Mouse (Mus musculus) spleen, adult 18-20 months (tissue): Measurements from ENCODE around the gene Cdhr2.

Experiments
- DNase-seq, 2 experiments: peaks; one replicate each; pipeline ENCODE4 v3.0.0; 2022; ENCODE audit warnings: mixed read lengths in 2 of 2

Gene Cdhr2

DNA sequence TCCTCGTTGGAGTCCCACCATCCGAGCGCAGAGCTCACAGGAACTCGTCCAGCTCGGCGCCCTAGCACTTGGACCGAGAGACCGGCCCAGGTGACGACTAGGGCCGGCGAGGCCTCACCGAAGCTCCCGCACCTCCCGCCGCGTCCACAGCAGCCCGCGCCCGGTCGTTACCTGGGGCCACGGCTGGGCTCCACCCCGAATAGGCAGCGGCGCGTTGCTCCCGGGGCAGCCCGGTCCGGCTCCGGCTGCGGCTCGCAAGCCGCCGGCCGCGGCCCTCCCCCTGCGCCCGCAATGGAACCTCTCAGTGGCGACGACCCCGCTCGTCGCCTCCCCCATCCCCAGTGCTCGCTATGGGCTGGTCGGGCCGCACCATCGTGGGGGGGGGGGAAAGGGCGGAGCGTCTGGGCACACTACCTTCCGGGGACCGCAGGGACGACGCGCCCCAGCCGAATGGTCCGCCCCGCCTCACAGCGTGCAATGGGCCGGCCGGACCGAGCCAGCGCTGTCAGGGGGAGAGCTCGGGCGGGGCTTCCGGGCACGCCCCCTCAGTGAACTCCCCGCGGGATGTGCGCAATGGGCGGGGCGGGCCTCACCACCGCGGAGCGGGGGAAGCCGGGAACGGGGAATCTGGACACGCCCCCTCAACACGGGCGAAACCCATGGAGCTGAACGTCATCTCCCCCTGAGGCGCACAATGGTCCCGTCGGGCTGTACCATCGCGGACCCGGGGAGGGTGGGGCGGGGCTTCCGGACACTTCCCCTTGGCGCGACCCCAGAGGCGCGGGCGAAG, 7.5 kb upstream of the Cdhr2 start, which contains the start of gene Rnf44:
Gene Rnf44, minus strand, starts transcription at position 350 of the 790 bp plus-strand sequence.
- peak; percentile 98 to 99 for DNase-seq

DNA sequence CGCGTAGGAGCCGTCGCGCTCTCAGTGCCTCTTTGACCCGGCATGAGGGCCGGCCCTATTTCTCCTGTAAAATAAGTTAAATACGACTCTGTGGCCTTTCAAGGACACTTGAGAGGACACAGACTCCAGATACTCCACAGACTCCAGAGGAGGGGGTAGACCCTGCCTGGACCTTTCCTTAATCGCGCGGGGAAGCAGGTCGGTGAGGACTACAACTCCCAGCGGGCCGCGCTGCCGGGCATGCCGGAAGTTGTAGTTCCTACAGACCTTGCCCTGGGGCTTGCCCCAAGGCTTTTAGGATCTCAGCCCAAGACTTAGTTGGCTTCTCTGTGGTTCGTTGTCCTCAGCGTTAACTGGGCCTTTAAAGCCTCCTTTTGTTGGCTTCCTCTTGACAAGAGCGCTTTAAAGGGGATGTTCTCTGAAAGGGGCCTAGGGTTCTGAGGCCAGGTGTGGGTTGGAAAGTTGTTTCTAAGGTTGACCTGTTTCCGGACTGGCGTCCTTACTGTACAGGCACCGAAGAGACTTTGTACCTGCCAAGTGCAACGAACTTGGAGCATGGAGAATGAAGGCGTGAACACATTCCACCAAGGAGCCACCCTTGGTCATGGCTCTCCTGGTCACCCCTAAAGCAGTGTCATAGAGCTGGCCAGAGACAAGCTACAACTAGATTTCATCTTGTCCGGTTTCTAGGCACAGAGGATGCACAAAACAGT, 6.8 kb upstream of the Cdhr2 start:
- DNase-seq: peak; percentile 85 to 89

DNA sequence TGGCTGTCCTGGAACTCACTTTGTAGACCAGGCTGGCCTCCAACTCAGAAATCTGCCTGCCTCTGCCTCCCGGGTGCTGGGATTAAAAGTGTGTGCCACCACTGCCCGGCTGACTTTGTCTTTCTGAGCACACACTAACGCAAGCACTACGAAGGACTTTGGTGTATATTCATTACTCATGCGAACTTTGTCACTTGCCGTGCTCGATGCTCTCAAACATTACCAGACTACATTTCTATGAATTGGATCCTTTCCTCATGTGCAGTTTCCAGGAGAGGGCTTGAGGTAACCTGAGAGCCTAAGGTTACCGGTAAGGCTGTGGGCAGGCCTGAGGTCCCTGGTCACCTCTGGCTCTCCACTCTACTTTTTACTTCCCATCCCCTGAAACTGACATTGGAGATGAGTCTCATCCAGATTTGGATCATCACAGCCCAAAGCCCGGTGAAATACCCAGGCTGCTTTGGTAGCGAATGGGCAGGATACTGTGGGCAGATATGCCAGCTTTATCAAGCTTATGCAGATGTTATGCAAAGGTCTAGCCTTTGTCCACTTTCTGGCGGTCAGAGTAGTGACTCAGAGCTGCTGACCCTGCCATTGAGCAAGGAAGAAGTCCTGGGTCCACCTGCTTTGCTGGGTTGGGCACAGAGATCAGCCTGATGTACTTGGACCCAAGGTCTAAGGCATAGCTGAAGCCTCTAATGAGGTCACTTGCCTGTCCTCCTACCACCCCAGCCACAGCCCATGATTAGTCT, 5.6 kb upstream of the Cdhr2 start:
- DNase-seq: no peak

DNA sequence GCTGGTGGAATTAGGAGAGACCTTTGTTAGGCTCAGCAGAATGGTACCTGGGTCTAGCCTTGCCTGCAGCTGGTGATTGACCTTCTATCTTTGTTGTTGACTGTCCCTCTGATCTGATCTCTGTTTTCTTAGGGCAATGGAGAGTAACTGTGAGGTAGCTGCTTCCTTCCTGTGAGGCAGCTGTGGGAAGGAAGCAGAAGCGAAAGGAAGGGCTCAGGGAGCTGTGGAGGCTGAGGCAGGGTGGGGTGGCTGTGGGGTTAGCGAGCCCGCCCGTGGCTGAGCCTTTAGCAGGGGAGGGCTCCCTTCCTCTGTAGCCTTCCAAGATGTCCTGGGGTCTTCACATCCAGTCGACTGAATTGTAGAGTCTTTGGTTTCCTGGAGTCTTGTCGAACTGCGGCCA, 1.2 kb downstream of the Cdhr2 start:
- no peak for DNase-seq

DNA sequence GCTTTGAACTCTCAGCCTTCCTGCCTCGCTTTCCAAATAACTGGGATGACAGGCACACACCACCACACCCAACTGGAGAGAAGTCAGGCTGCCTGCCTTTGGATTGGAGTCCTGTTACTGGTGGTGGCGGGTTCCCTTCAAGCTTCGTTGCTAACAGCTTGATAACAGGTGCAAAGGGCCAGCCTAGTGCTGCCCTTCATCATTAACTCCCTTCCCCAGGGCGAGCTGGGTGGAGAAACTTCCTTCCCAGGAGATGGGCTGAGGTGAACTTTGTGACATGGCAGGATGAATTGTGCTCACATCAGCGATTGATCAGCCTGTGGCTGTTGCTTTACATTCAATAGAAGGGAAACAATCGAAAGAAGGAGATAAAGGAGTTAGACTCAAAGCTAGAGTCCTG, 3.6 kb downstream of the Cdhr2 start:
- no peak for DNase-seq

DNA sequence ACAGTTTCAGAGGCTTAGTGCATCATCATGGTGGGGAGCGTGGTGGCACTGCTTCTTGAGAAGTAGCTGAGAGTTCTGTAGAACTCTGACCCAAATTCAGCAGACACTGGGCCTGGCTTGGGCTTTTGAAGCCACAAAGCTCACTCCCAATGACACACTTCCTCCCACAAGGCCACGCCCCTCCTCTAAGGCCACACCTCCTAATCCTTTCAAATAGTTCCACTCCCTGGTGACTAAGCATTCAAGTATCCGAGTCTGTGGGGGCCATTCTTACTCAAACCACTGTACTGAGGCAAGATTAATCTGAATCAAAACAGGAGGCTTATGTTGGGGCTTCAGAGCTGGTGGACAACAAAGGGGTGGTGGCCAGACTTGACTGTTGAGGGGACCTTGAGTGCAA, 9.6 kb downstream of the Cdhr2 start:
- DNase-seq: no peak

DNA sequence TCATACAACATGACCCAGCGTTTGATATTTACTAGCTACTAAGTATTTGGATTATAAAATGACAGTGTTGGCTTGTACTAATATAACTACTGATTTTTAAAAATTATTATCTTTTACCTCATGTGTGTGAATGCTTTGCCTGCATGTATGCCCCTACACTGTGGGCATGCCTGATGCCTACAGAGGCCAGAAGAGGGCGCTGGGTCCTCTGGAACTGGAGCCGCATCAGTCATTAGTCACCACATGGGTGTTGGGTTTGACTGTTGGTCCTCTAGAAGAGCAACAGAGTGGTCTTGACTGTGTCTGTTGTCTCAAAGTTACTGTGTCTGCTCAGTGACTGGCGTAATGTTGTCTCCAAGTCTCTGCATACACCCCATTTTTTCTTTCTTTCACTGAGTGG, 13.1 kb downstream of the Cdhr2 start:
- no peak for DNase-seq

DNA sequence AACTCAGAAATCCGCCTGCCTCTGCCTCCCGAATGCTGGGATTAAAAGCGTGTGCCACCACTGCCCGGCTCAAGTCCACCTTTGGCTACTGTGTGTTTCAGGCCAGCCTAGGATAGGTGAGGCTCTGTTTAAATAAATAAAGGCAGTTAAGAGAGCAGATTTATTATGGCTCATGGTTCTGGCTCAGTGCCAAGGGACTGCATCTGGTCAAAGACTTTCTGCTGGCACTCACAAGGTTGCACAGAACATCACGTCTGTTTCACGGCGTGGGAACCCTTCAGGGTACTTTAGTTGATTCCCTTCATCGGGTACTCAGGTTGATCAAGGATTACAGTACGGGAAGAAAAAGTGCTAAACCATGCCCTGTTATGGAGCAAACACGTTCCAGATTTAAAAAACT, 13.7 kb downstream of the Cdhr2 start:
- no peak for DNase-seq

DNA sequence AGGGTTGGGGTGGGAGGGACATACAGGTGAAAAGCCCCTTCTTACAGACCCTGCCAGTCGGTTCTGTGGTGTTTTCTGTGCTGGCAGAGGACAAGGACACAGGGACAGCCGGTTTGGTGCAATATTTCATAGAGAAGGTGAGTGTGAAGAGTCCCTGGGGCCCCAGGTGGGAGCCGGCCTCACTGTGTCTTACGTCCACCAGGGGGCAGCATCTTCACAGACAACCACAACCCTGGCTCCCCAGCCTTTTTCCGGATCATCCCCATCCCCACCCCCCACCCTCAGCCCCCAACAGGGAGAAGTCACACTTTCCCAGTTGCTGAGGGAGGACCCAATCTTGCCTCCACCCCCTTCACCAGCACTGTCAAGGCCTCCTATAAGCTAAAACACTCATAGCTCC, 15.7 kb downstream of the Cdhr2 start:
- DNase-seq: peak in 1 of 2 experiments; percentile 56

DNA sequence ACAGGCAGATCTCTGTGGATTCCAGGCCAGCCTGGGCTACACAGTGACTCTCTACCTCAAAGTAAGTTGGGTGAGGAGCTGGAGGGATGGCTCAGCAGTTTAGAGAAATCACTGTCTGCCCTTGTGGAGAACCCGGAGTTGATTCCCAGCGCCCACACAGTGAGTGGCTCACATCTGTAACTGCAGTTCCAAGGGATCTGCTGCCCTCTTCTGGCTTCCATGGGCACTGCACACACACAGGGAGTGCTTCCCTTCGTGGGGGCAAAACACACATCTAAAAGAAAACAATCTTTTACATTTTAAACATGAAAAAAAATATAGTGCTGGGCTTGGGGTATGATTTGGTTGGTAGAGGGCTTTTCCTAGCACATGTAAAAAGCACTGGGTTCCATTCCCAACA, 21.9 kb downstream of the Cdhr2 start:
- no peak for DNase-seq

DNA sequence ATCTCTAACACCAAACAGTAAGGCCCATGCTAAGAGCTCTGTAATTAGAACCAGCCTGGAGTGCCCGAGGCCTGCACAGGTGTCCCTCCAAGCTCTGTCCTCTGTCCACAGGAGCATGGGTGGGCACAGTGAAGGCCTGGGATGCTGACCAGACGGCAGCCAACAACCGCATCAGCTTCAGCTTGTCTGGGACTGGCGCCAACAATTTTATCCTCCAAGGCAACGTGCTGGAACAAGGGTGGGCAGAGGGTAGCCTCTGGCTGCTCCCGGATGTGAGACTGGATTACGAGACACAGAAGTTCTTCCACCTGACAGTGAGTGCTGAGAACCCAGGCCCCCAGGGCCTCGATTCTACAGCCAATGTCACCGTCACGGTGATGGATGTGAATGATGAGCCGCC, 24.9 kb downstream of the Cdhr2 start:
- DNase-seq: no peak

DNA sequence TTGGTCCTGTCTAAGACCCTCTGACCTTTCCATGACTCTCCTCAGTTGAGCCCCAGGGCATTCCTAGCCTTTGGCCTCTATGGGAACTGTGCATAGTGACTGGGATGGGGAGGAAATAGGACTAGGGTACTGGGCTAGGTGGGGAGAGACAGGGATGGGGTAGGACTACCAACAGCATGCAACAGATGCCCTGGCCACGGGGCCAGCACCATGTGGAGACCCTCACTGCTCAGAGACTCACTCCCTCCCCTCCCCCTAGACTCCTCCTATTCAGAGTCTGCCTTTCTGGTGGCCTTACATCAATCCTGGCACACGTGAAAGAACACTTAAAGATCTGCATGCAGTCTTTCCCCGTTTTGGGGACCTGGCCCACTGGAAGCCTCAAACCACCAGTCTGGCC, 35.7 kb downstream of the Cdhr2 start:
- no peak for DNase-seq

DNA sequence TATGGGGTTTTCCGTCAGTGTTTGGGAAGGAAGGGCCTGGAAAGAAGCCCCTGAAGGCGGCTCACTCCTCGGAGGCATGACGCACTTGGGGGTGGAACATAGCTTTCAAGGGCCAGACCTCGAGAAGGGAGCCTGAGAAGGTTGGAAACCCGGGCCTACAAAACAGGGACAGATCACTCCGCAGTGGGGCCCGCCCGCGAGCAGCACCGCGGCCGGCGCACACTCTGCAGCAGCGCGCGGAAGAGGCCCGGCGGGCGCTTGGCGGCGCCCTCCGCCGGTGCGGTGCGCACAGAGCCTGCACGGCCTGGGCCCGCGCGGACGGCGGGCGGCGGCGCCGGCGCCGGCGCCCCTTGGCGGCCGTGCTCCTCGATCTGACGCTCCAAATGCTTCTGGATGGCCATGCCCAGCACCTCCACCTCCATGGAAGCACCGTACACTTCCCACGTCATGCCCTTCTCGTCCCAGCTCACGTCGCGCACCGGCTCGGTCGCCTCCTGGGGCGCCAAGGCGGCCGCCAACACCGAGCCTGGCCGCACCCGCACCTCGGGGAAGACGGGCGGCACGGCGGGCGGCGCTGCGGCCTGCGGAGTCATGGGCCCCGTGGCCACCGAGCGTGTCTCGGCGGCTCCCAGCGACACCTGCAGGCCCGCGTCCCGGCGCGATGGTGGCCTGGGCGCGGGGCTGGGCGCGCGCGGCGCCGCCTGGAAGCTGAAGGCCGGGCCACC, 36.4 kb downstream of the Cdhr2 start:
- no peak for DNase-seq

DNA sequence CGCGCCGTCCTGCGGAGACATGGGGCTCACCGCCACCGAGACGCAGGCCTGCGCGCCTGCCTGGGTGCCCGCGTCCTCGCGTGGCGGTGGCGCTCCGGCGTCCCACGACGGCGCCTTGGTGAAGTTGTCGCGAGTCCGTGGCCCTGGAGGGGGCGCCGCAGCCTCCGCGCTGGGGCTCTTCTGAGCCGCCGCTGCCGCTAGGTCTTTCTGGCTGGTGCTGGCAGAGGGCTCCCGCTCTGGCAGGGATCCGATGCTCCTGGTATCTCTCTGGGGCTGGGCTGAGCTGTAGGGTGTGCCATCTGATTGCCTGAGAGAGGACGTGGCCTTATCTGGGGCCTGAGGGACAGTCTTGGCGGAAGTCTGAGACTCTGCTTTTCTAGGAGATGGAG, 36.9 kb downstream of the Cdhr2 start:
- no peak for DNase-seq

DNA sequence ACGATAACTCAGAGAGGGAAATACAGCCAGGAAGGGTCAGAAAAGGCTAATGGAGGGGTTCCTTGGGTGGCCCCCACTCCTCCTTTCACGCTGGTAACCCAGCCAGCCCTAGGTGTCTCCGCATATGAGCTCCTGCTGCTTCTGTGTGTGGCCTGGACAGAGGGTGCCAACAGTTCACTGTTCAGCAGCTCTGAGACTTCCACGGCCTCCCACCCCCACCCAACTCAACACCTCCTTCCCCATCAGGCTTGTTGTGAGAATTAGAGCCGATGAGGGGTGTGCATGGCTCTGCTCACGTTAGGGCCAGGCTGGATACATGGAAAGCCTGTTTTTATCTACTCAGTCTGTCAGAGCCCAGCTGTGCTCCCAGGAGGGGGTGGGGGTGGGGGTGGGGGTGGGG, 44.8 kb downstream of the Cdhr2 start:
- no peak for DNase-seq

DNA sequence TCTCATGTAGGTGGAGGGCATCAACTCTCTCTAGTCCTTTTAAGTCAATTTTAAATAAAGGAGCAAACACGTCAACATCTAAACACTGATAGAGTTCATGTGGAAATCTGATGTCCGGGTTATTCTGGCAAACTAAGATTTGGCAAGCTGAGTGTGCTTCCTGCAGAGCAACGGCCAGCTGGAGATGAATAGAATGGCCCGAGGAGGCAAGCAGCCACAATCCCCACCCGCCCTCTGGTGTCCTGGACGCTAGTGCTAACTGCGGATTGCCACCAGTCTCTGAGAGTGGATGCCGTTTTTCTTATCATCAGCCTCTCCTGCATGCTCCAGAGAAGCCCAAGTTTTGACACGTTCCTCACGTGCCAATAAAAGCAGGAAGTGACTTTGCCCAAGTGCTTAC, 45.6 kb downstream of the Cdhr2 start:
- DNase-seq: no peak

DNA sequence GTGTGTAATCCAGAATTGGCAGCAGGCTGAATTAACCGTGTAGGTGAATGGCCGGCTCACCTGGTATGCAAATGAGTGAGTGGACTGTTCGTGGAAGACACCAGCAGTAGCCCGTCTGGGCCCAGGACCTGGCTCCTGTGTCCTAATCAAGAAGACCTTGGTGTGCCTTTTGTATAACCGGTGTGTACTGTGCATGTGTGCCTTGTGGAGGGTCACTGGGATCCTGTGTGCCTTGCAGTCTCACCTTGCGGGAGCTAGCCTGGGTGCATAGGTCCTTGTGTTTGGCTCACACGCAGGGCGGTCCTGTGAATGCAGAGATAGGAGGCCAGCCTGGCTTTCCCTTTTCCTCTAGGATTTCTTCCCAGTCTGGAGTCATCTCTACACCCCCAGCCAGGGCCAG, 46.9 kb downstream of the Cdhr2 start:
- no peak for DNase-seq

DNA sequence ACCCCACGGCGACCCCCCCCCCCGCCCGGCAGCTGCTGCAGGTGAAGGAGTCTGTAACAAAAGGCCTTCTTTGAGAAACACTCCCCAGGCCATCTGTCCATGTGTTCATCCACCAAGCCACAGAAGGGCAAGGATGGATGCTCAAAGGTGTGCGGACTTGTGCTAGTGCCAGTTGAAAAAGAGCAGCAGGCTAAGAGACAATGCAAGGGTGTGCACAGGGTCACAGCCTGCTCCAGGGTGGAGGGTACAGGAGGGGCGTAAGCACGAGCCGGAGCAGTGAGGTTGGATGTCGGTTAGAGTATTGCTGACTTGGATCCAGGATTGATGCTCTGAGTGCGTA, 47.4 kb downstream of the Cdhr2 start:
- DNase-seq: no peak

DNA sequence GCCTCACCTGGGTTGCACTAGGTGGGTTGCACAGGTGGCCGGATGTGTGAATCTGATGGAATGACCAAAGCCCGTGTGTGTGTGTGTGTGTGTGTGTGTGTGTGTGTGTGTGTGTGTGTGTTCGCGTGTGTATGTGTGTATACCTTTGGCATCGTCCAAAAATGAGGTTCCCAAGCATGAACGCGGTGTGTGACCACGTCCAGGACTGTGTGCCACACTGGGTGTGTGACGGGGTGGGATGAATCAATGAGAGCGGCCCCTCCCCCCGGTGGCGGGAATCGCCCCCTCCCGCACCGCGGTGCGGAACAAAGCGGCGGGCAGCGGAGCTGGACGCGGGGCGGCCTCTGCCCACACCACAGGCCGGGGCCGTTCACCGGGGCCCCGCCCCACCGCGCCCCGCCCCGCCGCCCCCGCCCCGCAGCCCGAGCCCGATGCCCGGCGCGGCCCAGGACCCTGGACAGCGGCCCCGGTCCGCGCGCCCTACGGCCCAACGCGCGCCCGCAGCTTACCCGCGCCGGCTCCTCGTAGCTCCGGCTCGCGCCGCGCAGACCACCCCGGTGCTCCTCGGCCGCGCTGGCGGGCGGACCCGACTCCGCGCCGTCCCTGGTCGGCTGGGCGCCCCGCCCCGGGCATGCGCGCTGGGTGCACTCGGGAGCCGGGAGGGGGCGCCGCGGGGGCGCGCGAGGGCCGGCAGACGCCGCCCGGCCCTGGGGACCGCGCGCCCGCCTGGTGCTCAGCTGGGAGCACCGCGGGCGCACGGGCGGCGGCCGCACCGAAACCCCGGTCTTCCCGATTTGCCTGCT, 48.0 kb downstream of the Cdhr2 start:
- no peak for DNase-seq

DNA sequence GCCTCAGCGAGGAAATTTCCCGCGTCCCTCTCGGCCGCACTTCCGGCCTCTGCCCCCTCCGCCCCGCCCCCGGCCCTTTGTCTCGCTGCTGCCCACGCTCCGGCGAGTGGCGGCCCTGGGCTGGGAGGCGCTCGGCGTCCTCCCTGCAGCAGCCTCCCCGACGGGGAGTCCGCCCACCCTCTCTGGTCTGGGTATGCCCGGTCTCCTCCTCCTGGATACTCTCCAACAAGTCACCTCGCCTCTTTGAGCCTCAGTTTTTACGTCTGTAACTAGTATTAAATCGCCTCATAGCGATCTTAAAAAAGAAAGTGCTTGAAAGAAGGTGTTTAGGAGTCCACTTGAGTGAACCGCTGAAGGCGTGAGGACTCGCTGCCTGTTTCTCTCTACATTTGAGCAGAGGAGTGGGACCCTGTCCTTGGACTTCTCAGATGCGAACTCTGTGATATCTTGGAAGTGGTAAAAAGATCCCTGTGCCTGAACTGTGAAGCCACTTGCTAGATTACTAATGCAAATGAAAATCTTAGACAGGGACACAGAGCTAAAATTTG, 48.7 kb downstream of the Cdhr2 start, which contains the start of gene Gprin1:
Gene Gprin1, minus strand, starts transcription at position 11 of the 548 bp plus-strand sequence.
- DNase-seq: no peak

DNA sequence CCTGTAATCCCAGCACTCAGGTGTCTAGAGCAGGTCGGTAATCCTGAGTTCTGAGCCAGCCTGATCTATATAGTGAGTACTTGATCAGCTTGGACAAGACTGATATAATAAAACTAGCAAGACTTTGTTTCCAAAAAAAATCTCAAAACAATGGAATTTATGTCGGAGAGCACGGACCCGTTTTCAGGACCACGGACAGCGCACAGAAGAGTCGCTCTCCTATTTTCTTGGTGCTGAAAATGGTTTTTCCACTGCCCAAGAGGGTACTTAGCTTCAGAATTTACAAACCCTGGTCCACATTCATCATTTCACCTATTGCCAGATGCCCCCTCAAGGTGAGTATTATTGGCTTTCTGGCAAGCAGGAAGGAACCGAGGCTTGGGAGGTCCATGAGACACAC, 49.4 kb downstream of the Cdhr2 start:
- no peak for DNase-seq

DNA sequence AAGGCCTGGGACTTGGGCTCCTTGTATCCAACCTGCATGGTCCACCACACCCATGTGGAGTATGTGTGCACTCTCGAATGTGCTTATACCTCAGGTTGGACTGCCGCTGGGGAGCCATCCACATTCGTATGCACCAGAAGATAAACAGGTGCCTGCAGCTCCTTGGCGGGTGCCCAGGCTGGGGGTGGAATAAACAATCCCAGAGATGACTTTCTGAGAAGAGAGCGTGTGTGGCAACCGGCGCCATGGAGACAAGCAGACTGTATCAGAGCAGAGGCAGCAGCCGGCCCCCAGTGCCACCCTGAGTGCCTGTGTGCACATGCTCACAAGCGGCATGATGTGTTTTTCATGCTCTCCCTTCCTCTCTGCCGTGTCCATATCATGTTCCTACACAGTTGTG, 51.4 kb downstream of the Cdhr2 start:
- DNase-seq: no peak
